Mouse (Mus musculus): ENCODE measurements around the gene Mapk13.
"Not testable (repeated sequence)": the region's sequence is repeated elsewhere in the genome, so short reads cannot be mapped to it uniquely, and the experiment has no call there.

Gene Mapk13

GRCm38 (mm10) chr17:28769121-28769874, at the start of gene Mapk13:
Mapk13 (plus strand) TSS chr17:28769297.
- DNase-seq (ENCODE audit: low spot score): no peak

DNA sequence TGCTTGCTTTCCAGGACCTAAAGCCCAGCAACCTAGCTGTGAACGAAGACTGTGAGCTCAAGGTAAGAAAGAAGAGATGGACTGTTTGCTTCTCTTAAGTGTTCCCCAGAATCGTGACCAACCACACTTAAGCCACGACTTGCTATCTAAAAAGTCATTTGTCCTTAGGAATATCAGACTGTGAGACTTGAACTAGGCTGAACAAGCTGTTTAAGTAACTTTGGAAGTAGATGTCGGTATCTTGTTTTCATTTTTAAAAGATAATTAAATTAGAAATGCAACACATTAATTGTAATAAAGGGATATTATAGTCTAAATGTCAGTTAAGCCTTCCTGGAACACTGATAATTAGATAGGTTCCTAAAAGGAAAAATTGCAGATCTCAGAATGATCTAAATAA, 43.3 kb upstream of the Mapk13 start, which contains the start of gene AC170998.1:
AC170998.1 (plus strand) TSS at position 301 of the 400 bp plus-strand sequence.
- DNase-seq (ENCODE audit: low spot score): no peak

GRCm38 (mm10) chr17:28727511-28727910, 41.6 kb upstream of the Mapk13 start:
- DNase-seq (ENCODE audit: low spot score): not testable (repeated sequence)

DNA sequence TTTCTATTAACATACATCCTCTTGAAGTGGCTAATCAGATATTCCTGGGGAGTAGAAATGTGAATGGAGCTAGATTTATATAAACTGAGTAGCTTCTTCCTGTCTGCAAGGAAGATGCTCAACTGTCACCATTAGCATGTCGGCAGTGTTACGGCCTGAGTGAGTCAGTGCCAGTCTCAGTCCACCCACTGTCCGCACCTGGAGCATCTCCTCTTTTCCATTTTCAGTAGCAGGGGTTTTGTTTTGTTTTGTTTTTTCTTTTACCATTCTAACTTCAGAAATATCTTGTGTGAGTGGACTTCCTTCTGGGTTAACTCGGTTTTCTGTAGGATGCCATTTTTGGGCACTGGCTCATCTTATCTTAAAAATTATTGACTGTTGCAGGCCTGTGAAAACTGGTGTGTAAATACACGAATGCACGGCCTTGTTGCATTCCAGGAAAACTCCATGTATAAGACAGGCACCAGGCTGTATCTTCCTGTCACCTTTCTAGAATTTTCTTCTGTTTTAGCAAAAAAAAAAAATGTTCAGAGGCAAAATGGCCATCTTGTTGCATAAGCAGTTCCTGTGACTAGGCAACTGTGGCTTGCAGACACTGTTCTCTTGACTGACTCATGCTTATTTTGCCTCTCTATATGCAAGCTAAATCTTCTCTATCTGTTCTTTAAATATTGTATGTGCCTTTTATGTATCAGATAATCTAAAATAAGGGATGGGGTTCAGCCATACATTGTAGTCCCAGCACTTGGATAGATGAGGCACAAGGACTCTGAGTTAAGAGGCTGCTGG, 33.6 kb upstream of the Mapk13 start:
- no peak for DNase-seq (ENCODE audit: low spot score)

DNA sequence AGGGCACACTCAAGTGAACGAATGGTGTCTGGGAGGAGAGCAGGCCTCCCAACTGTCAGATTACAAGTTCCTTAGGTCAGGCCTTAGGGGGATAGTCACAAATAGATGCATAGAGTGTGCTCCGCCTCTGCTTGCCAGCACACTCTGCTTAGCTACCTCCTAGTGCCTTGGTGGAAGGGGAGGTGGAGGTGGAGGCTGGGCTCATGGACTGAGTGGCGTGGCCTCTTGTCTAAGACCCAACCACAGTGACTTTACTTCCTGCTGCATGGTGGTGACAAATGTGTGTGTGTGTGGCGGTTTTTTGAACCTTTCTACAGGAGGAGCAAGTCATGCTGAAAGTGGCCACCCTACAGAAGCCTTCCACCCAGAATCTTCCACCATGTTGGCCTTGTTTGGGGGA, 32.6 kb upstream of the Mapk13 start:
- DNase-seq (ENCODE audit: low spot score): no peak

DNA sequence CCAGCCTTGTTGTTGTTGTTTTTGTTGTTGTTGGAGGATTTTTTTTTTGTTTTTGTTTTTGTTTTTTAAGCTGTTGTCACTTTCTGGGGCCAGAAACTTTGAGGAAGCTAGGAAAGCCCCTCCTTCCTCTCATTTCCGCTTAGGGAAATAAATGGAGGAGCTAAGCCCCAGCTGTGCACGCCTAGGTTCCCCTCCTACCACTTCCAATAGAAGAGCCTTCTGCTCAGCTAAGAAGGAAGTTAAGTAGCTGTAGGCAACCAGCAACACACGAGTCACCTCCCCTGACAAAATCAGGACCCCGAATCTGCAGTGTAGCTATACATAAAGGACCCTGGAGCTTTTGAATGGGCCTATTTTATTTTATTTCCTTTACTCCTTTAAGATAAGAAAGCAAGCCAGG, 31.1 kb upstream of the Mapk13 start:
- no peak for DNase-seq (ENCODE audit: low spot score)

DNA sequence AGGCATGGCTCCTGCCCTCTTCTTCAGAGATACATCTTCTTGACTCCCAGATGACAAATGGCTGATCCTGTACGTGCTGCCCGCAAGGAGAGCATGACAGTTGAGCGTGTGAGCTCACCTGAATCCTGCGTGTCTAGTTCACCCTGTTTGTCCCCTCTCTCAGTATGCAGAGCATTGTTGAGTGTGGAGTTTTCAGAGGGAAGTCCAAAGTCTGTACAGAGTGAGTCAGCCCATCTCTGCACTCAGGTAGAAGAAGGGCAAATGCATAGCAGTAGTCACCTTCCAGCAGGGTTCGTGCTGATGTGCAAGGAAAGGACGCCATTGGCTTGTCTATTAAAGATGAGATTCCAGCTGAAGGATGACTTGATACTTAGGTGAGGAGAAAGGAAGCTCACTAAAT, 29.9 kb upstream of the Mapk13 start:
- DNase-seq (ENCODE audit: low spot score): no peak

DNA sequence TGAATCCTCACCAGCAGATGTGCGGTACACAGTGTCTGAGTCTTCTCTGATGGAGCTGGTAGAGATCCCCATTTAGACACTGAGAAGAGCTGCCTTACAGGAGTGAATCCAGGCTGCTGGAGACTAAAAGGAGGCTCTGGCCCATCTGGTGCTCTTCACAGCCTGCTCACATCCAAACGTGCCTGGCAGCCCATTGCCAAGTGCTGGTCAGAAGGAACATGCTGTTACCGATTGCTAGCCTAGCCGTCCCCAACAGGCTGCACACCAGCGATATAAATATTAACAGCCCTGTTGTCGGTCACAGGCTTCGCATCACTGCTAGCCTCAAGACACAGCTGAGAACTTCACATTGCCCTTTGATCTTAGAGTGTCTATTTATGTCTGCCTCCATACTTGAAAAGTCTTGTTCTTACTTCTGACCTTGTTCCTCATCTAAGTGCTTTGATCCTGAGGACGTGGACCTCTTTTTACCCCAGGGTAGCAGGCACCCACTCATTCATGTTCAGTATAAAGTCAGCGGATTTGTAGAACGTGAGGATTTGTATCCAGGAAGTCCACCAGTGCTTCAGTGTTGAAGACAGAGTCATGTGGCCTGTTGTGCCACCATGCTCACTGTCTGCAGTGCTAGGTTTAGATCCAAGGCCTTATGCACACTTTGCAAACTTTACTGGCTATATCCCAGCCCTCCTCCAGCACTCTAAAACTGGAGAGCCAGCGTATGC, 25.8 kb upstream of the Mapk13 start:
- peak; percentile 41 for DNase-seq (ENCODE audit: low spot score)

GRCm38 (mm10) chr17:28743916-28744315, 25.2 kb upstream of the Mapk13 start:
- DNase-seq (ENCODE audit: low spot score): no peak

GRCm38 (mm10) chr17:28745773-28746172, 23.3 kb upstream of the Mapk13 start:
- DNase-seq (ENCODE audit: low spot score): no peak

GRCm38 (mm10) chr17:28748001-28748400, 21.1 kb upstream of the Mapk13 start:
- DNase-seq (ENCODE audit: low spot score): no peak

DNA sequence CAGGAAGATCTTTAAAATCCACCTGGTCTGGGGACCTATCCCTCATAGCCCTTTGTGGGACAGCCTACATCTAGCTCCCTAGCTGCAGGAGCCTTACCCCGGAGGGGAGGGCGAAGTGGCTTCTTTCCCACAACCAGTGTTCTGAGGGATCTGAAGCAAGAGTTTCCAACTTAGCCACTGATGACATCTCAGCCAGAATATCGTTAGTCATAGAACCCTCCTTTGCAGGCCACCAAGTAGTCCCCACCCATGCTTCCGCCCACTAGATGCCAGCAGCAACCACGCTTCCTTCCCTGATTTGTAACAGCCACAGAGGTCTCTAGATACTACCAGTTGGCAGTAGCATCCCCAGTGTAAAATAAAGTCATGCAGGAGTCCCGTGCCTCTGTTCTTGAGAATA, 18.5 kb upstream of the Mapk13 start:
- DNase-seq (ENCODE audit: low spot score): no peak

DNA sequence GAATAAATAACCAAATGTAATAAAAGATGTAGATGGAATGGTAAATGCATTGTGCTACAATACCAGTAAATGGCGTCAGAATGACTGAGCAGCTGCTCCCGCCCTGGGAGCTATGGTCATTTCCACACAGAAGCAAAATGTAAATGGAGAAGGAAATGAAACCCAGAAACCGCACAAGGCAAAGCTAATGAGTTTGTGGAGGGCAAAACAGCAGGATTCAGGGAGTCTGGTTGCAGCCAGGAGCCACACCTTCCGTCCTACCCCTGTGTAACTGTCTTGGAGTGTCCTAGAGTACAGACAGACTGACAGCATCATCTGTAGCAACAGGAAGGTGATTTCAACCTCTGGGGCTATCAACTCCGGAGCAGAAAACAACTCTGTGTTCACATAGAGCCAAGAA, 12.7 kb upstream of the Mapk13 start:
- DNase-seq (ENCODE audit: low spot score): no peak

GRCm38 (mm10) chr17:28757470-28757869, 11.6 kb upstream of the Mapk13 start:
- no peak for DNase-seq (ENCODE audit: low spot score)

- DNase-seq (ENCODE audit: low spot score): no peak
Observed at GRCm38 (mm10) chr17:28760736-28761312, 8.3 kb upstream of the Mapk13 start.

DNA sequence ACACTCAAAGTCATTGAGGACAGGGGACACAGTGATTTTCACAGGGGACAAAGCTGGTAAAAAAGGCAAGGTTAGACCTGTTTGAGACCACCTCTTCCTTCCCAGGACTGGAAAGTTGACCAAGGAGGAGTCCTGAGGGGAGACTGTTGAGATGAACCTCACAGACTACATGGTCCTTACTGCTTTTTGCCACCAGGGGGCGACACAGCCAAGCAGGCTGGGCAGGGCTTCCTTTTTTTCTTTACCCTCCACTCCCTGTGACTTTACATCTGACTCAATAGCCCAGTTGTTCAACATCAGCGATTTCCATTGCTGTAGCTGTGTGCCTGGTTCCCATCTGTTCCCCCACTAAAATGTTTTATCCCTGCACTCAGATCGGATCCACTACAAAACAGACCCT, 7.2 kb upstream of the Mapk13 start:
- DNase-seq (ENCODE audit: low spot score): peak; percentile 62

DNA sequence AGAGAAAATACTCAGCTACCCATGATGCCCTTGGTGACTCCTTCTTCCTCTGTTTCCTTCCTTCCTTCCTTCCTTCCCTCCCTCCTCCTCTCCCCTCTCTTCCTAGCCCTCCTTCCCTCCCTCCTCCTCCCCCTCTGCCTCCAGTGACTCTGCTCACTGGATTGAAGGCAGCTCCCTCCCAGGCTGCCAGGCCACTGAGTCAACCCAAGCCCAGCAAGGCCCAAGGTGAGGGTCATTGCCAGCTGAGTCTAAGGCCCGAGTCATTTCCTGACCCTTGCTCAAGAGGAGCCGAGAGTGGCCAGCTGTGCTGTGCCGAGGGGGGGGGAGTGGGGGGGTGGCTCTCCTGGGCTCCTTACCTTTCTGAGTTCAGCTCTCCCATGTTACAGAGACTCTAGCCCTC, 2.9 kb upstream of the Mapk13 start:
- DNase-seq (ENCODE audit: low spot score): no peak

GRCm38 (mm10) chr17:28766781-28767515, 2.1 kb upstream of the Mapk13 start:
- no peak for DNase-seq (ENCODE audit: low spot score)

GRCm38 (mm10) chr17:28769875-28770421, 851 bp downstream of the Mapk13 start:
- no peak for DNase-seq (ENCODE audit: low spot score)

DNA sequence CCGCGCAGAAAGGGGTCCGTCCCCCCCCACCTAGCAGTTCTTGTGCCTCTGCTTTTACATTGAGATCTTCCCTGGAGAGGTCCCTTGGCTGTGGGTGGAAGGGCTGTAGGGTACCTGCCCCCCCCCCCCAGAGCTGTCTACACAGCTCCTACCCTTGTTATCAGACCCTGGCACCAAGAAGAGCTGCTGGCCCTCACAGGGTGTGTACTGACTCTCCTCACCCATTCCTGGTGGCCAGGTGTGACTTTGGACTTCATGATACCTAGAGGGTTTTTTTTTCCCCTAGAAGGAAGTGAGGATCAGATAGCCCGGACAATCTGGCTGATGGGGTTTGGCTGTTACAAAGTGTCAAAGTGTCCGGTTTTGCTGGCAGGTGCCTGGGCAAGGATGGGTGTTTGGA, 2.2 kb downstream of the Mapk13 start:
- peak; percentile 56 for DNase-seq (ENCODE audit: low spot score)

- not testable (repeated sequence) for DNase-seq (ENCODE audit: low spot score)
Observed at GRCm38 (mm10) chr17:28774303-28774702, 5.2 kb downstream of the Mapk13 start.

Measured in testis, postnatal 14 days (tissue).